Mouse (Mus musculus) right cerebral cortex, postnatal 4 days (tissue): ENCODE results near the gene Gm11565.
"Not testable (repeated sequence)": the region's sequence is repeated elsewhere in the genome, so short reads cannot be mapped to it uniquely, and the experiment has no call there.

ENCODE experiments used
- DNase-seq: peaks from one replicate; pipeline ENCODE4 v3.0.0-alpha.2; 2022

Gm11565 gene

GRCm38 (mm10) chr11:99914451-99914850 is at the start of gene Gm11565:
Gm11565 (plus strand) TSS chr11:99914751.
- no peak for DNase-seq

- DNase-seq, result not testable (repeated sequence)
These were observed 41.5 kb upstream of the Gm11565 start, which contains the start of gene Krtap9-1 for GRCm38 (mm10) chr11:99873089-99873488. Krtap9-1 (plus strand) TSS chr11:99873389.

- DNase-seq, result not testable (repeated sequence)
These were observed 35.7 kb upstream of the Gm11565 start, which contains the start of gene Gm11567 for GRCm38 (mm10) chr11:99878887-99879286. Gm11567 (plus strand) TSS chr11:99879187.

GRCm38 (mm10) chr11:99907620-99908019 is 6.9 kb upstream of the Gm11565 start, which contains the start of gene Krtap31-1:
Krtap31-1 (plus strand) TSS chr11:99907920.
- no peak for DNase-seq

GRCm38 (mm10) chr11:99935991-99936390 is 21.4 kb downstream of the Gm11565 start, which contains the start of gene Krtap31-2:
Krtap31-2 (plus strand) TSS chr11:99936291.
- no peak for DNase-seq

GRCm38 (mm10) chr11:99937751-99938264 is 23.3 kb downstream of the Gm11565 start:
- DNase-seq, result no peak

- no peak for DNase-seq
These were observed 33.6 kb downstream of the Gm11565 start, which contains the start of gene Krtap9-5 for GRCm38 (mm10) chr11:99948175-99948574. Krtap9-5 (plus strand) TSS chr11:99948475.

GRCm38 (mm10) chr11:99964213-99964612 is 49.7 kb downstream of the Gm11565 start:
- peak; percentile 10 for DNase-seq
